Comparison of ENCODE assay signal across 12 mouse cellular contexts in the genomic region with DNA sequence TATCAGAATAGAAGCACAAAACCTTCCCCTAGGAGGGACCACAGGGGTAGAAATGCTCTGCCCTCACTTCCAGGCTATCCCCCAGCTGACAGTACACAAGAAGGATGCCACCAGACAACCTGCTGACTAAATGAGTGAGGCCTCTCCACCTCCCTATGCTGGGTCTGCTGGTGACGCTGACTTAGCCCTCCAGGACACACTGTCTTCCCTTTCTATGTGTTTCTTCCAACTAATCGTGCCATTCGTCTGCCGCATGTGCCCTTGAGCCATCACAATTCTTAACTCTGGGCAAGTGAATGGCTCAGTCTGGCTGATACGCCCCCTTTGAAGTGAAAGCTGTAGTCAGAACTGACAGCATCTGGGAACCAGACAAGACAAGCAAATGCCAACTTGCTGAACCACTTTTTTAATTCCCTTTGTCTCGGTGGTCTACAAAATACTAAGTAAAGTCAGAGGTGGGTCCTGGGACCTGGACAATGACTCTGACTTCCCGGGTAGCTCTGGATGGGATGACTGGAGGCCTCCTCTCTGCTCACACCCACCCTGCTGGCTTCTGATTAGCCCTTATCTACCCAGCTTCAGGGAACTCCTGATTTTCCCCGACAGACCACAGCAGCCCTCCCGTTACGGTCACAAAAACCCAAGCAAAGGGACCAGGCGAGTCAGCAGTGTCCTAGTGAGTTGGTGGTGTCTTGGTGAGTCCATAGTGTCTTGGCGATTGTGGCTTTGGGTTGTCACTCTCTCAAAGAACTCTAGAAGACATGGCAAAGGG. TPM values are rescaled to one million over a fixed set of nuclear protein-coding genes. Genes with fewer than 3 reads are reported as not detected.
DNase-seq lines count a peak whose midpoint lies in the region; ATAC-seq and TF ChIP-seq lines count a peak whose summit lies in the region.
"Had no signal": no experiment of that assay in that cellular context is flagged by ENCODE, and none has a peak within 500 bp of the region (broad histone marks: within the 10 kb centered on the region; RNA-seq: fewer than 3 reads in every experiment).

No protein-coding gene starts in this region.

- peak; percentile 81; the same call in 1 of the 2 replicates for ATAC-seq in stomach, embryonic 15.5 days (ENCODE audit: insufficient read depth, low FRiP score, low read depth)
- ATAC-seq in stomach, postnatal 0 days (ENCODE audit: low FRiP score, low TSS enrichment), result no peak
- ATAC-seq: forebrain, postnatal 0 days had no signal

- H3K4me3 ChIP-seq in heart, embryonic 10.5 days, result no peak overlapping the region
- H3K4me3 ChIP-seq in stomach, embryonic 15.5 days (replicated peaks), result no peak overlapping the region
- H3K4me3 ChIP-seq in stomach, postnatal 0 days (ENCODE audit: low read depth, low read length), result no peak overlapping the region
- H3K4me3 ChIP-seq: heart, adult 2 months had no signal

- peaks cover 67% of the 10 kb centered on the region for H3K4me1 ChIP-seq in heart, embryonic 10.5 days
- H3K4me1 ChIP-seq in stomach, embryonic 15.5 days, result peaks cover 4% of the 10 kb centered on the region; the same call in 1 of the 2 replicates
- peaks cover 3% of the 10 kb centered on the region; the same call in 1 of the 2 replicates for H3K4me1 ChIP-seq in stomach, postnatal 0 days (replicated peaks; ENCODE audit: control insufficient read depth, insufficient read depth)

- no peaks in the 10 kb centered on the region for H3K27me3 ChIP-seq in heart, embryonic 10.5 days (ENCODE audit: insufficient read depth, poor library complexity, severe bottlenecking)
- no peaks in the 10 kb centered on the region for H3K27me3 ChIP-seq in stomach, embryonic 15.5 days (replicated peaks)
- no peaks in the 10 kb centered on the region for H3K27me3 ChIP-seq in stomach, postnatal 0 days (ENCODE audit: control insufficient read depth, insufficient read depth, low read length)

- no peak overlapping the region for H3K9ac ChIP-seq in stomach, embryonic 15.5 days
- H3K9ac ChIP-seq in stomach, postnatal 0 days (ENCODE audit: low read length), result no peak overlapping the region
- H3K9ac ChIP-seq: forebrain, postnatal 0 days had no signal

- no peak for TF ChIP-seq CTCF in stomach, postnatal 0 days (IDR thresholded peaks at IDR 0.05; ENCODE audit: low read depth)

- no peak overlapping the region for H3K4me2 ChIP-seq in stomach, embryonic 15.5 days
- H3K4me2 ChIP-seq in stomach, postnatal 0 days (replicated peaks; ENCODE audit: low read depth), result no peak overlapping the region

- H3K27ac ChIP-seq in heart, embryonic 10.5 days, result peak overlapping the region; percentile 71
- H3K27ac ChIP-seq in stomach, embryonic 15.5 days, result no peak overlapping the region
- no peak overlapping the region for H3K27ac ChIP-seq in stomach, postnatal 0 days (replicated peaks)
- H3K27ac ChIP-seq: heart, adult 2 months had no signal

- no peaks in the 10 kb centered on the region for H3K9me3 ChIP-seq in heart, embryonic 10.5 days
- H3K9me3 ChIP-seq in stomach, embryonic 15.5 days, result no peaks in the 10 kb centered on the region
- H3K9me3 ChIP-seq in stomach, postnatal 0 days (ENCODE audit: control insufficient read depth, low read length), result no peaks in the 10 kb centered on the region

- 0 out of 2 replicates have a peak, but pooled peaks cover 4% of the 10 kb centered on the region for H3K36me3 ChIP-seq in heart, embryonic 10.5 days
- no peaks in the 10 kb centered on the region for H3K36me3 ChIP-seq in stomach, embryonic 15.5 days
- no peaks in the 10 kb centered on the region for H3K36me3 ChIP-seq in stomach, postnatal 0 days (ENCODE audit: control insufficient read depth, insufficient read depth, low read length)

- peak; percentile 94 for DNase-seq in heart, embryonic 10.5 days (ENCODE audit: low spot score)
- DNase-seq in heart, postnatal 25 days (ENCODE audit: low spot score), result no peak
- no peak for DNase-seq in stomach, postnatal 0 days (ENCODE audit: low spot score)
- peak; percentile 89 for DNase-seq in liver
- DNase-seq in spleen, postnatal 10 days (ENCODE audit: low spot score in 2 of 2), result no peak
- no peak for DNase-seq in natural killer cell, adult 2 months (ENCODE audit: low spot score in 2 of 2)
- DNase-seq: cerebellum, postnatal 25 days; forebrain, postnatal 0 days; heart, adult 2 months; kidney, adult 8-10 months; lung, adult 2 months had no signal

- whole genome bisulfite sequencing in heart, embryonic 10.5 days, result 32% methylated on average over 12 of the region's 12 CpGs
- WGBS in stomach, embryonic 15.5 days, result 62% methylated on average over 12 of the region's 12 CpGs
- 66% methylated on average over 12 of the region's 12 CpGs for WGBS in stomach, postnatal 0 days

- no peak for TF ChIP-seq EP300 in stomach, postnatal 0 days (optimal IDR thresholded peaks at IDR 0.05)

- intact Hi-C loops in heart, postnatal 25 days (cut with DNase I), result no loop called here

RNA-seq across cellular contexts. Expression of gene B4galt5, which starts 5.4 kb away (rescaled TPM):
- polyA plus RNA-seq in heart, embryonic 10.5 days (2016; fragmentation: Nextera tagmentation; extraction: Ambion mirVana), result 11.4 and 13.6 TPM in 2 replicates
- total RNA-seq in heart, postnatal 25 days (2021), result 10 to 100 TPM; 12.7 to 14.6 TPM
- 16.7 and 17.0 TPM in 2 replicates for polyA plus RNA-seq in stomach, embryonic 15.5 days (2015; fragmentation: Nextera tagmentation; extraction: Ambion mirVana)
- polyA plus RNA-seq in stomach, postnatal 0 days (2015; fragmentation: Nextera tagmentation; extraction: Ambion mirVana), result 4.5 and 6.0 TPM in 2 replicates

Comparison
In these comparisons a context has a peak if more than half of its experiments do, and no peak if none do; other contexts are left out.
1. DNase-seq: peak in heart, embryonic 10.5 days (single experiment) and liver (single experiment); none in heart, postnatal 25 days (single experiment), stomach, postnatal 0 days (single experiment), spleen, postnatal 10 days (0 of 2) and natural killer cell, adult 2 months (0 of 2).